Mouse (Mus musculus) C2C12 (cell line): Measurements from ENCODE around the gene Mme. TPM values are rescaled to one million over a fixed set of nuclear protein-coding genes. Genes with fewer than 3 reads are reported as not detected.

ENCODE experiments used
- H3K27me3 ChIP-seq: one replicate; pipeline ENCODE4 v1.6.1; 2011; ENCODE audit not compliant: control insufficient read depth, insufficient read depth, insufficient read length
- H3K36me3 ChIP-seq: one replicate; pipeline ENCODE4 v1.6.1; 2011; ENCODE audit not compliant: control insufficient read depth, insufficient read depth
- H3K4me3 ChIP-seq: one replicate; pipeline ENCODE4 v1.5.1; 2011; ENCODE audit warnings: mild to moderate bottlenecking, control low read depth; ENCODE audit not compliant: poor library complexity, insufficient read depth, severe bottlenecking
- H3K79me2 ChIP-seq: one replicate; pipeline ENCODE4 v1.6.1; 2011; ENCODE audit not compliant: control insufficient read depth, insufficient read depth
- H3K79me3 ChIP-seq: one replicate; pipeline ENCODE4 v1.6.1; 2011; ENCODE audit warnings: low read depth, control low read depth
- H3ac ChIP-seq: one replicate; pipeline ENCODE3; 2011; ENCODE audit warnings: low read depth; ENCODE audit not compliant: control insufficient read depth, insufficient read length
- CEBPB ChIP-seq: IDR thresholded peaks from one replicate; pipeline ENCODE4 v1.6.1; 2011; ENCODE audit warnings: low read depth, mild to moderate bottlenecking, control low read depth, moderate library complexity
- CTCF ChIP-seq: IDR thresholded peaks from one replicate; pipeline ENCODE4 v1.5.1; 2011; ENCODE audit not compliant: control insufficient read depth, insufficient read depth, insufficient read length
- FOSL1 ChIP-seq: IDR thresholded peaks from one replicate; pipeline ENCODE4 v1.8.0; 2011; ENCODE audit warnings: mild to moderate bottlenecking, low read length; ENCODE audit not compliant: poor library complexity, insufficient read depth, severe bottlenecking
- MAX ChIP-seq: IDR thresholded peaks from one replicate; pipeline ENCODE4 v1.6.1; 2011; ENCODE audit warnings: mild to moderate bottlenecking, control low read depth
- MYOD1 ChIP-seq: IDR thresholded peaks from one replicate; pipeline ENCODE4 v1.6.1; 2011; ENCODE audit warnings: low read depth; ENCODE audit not compliant: control insufficient read depth, insufficient read length
- MYOG ChIP-seq: IDR thresholded peaks from one replicate; pipeline ENCODE4 v1.6.1; 2011; ENCODE audit not compliant: control insufficient read depth, insufficient read length; ENCODE audit errors: extremely low read depth
- USF1 ChIP-seq: IDR thresholded peaks from one replicate; pipeline ENCODE4 v1.6.1; 2011; ENCODE audit warnings: low read depth, mild to moderate bottlenecking, control low read depth, moderate library complexity
- long read RNA-seq, 2 experiments: library from polyadenylated mRNA; unstranded; transcript quantifications; one replicate each; pipeline ENCODE4 v2.0.0; 2019 to 2020
- polyA plus RNA-seq: library from polyadenylated mRNA; unstranded; fragments of >200 nt; fragmentation: generic; extraction: Trizol; gene quantifications from one replicate; pipeline ENCODE4 v1.2.1, GENCODE M21; 2012; ENCODE audit warnings: missing spikeins

The Mme gene
- not detected for polyA plus RNA-seq
- long read RNA-seq, experiment 1, result 0 reads
- long read RNA-seq, experiment 2, result 0 reads

- TF ChIP-seq CTCF (no peak), FOSL1 (no peak), MYOG (no peak), USF1 (no peak), MYOD1 (no peak), MAX (no peak), CEBPB (no peak)
- Histone ChIP-seq H3ac (no peak within 1 kb of the TSS), H3K4me3 (no peak within 1 kb of the TSS), H3K27me3 (no peaks in the 10 kb centered on the region), H3K36me3 (no peaks in the 10 kb centered on the region), H3K79me2 (no peaks in the 10 kb centered on the region), H3K79me3 (no peaks in the 10 kb centered on the region)
Observed at GRCm38 (mm10) chr3:63241099-63241587, at the start of gene Mme. Gene Mme (plus strand): TSS chr3:63241537.

- no peaks in the 10 kb centered on the region for H3K79me2 ChIP-seq
- no peak for TF ChIP-seq MAX
- TF ChIP-seq USF1, result no peak
- no peak for TF ChIP-seq CEBPB
- TF ChIP-seq FOSL1, result no peak
- TF ChIP-seq CTCF, result no peak
- TF ChIP-seq MYOD1, result no peak
- TF ChIP-seq MYOG, result no peak
- no peaks in the 10 kb centered on the region for H3K79me3 ChIP-seq
- no peaks in the 10 kb centered on the region for H3K27me3 ChIP-seq
- no peak overlapping the region for H3ac ChIP-seq
- H3K4me3 ChIP-seq, result no peak overlapping the region
- H3K36me3 ChIP-seq, result no peaks in the 10 kb centered on the region
Observed at GRCm38 (mm10) chr3:63196565-63196964, 44.8 kb upstream of the Mme start.

DNA sequence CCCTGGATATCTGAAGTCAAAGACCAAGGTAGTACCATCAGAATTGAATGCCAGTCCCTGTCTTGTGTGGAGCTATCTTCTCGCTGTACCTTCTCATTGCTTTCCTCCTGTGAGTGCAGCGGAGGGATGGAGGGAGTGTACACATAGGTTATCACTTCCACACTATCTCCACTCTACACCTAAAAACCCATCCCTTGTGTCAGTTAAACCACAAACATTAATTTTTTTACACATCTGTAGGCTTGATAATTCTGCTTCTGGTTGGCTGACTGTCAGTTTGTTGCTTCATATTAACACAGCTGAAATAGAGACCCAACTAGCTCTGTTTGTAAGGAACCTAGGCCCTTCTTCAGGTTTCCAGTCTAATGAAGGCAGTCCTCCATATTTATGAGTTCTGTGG, 43.3 kb upstream of the Mme start:
- H3ac ChIP-seq, result no peak overlapping the region
- no peaks in the 10 kb centered on the region for H3K36me3 ChIP-seq
- no peaks in the 10 kb centered on the region for H3K27me3 ChIP-seq
- TF ChIP-seq CTCF (no peak), MAX (no peak), CEBPB (no peak), MYOD1 (no peak), FOSL1 (no peak), MYOG (no peak)
- no peaks in the 10 kb centered on the region for H3K79me2 ChIP-seq
- no peak overlapping the region for H3K4me3 ChIP-seq
- H3K79me3 ChIP-seq, result no peaks in the 10 kb centered on the region

GRCm38 (mm10) chr3:63221867-63222591, 19.3 kb upstream of the Mme start:
- Histone ChIP-seq H3K36me3 (no peaks in the 10 kb centered on the region), H3K27me3 (no peaks in the 10 kb centered on the region), H3K4me3 (no peak overlapping the region), H3K79me2 (no peaks in the 10 kb centered on the region), H3ac (no peak overlapping the region), H3K79me3 (no peaks in the 10 kb centered on the region)
- TF ChIP-seq MYOD1 (no peak), CEBPB (no peak), MAX (no peak), MYOG (no peak), FOSL1 (no peak), USF1 (no peak), CTCF (no peak)

DNA sequence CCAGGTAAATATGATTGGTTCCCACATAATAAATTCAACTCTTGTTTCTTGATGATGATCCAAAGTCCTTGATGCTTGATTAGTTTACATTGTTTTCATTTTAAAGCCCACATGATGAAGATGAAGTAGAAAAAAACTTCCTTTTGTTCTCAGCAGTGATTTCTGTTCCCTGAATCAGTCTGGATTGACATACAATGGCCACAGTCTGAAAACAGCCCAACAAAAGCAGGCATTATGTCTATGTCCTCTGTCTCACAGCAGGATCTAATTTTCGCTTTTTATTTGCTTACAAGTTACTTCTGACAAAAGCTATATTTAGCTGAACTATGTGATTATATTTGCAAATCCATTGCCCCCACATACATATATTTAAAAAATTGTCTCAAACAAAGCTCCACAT, 17.7 kb upstream of the Mme start:
- Histone ChIP-seq H3K79me2 (no peaks in the 10 kb centered on the region), H3K4me3 (no peak overlapping the region), H3K36me3 (no peaks in the 10 kb centered on the region), H3ac (no peak overlapping the region), H3K27me3 (no peaks in the 10 kb centered on the region), H3K79me3 (no peaks in the 10 kb centered on the region)
- no peak for TF ChIP-seq CTCF
- no peak for TF ChIP-seq MYOG
- no peak for TF ChIP-seq FOSL1
- no peak for TF ChIP-seq CEBPB
- no peak for TF ChIP-seq USF1
- TF ChIP-seq MAX, result no peak
- TF ChIP-seq MYOD1, result no peak

DNA sequence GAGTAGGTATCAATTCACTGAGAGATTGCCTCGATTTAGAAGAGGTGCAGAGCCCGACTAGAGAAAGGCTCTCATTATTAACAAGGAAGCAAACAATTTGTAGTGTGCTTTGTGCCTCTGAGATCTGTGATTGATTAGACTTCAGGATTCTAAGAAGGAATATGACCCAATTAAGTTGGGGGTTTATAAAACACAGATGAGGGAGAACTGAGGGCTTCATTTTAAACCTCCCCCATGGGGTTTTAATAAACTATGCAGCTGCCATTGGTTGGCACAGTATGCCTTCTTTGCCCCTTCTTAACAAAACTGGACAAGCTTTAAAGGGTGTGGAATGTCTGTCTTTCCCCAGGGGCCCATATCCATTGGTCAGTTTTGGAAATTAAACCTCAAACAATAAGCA, 5.4 kb upstream of the Mme start:
- H3K27me3 ChIP-seq, result no peaks in the 10 kb centered on the region
- no peaks in the 10 kb centered on the region for H3K79me3 ChIP-seq
- H3K4me3 ChIP-seq, result no peak overlapping the region
- no peak overlapping the region for H3ac ChIP-seq
- H3K79me2 ChIP-seq, result no peaks in the 10 kb centered on the region
- no peaks in the 10 kb centered on the region for H3K36me3 ChIP-seq
- no peak for TF ChIP-seq MAX
- TF ChIP-seq MYOG, result no peak
- no peak for TF ChIP-seq CTCF
- no peak for TF ChIP-seq FOSL1
- TF ChIP-seq CEBPB, result no peak
- no peak for TF ChIP-seq MYOD1
- TF ChIP-seq USF1, result no peak
